Mouse (Mus musculus) stomach, embryonic 14.5 days (tissue): ENCODE measurements around the gene Akap5. TPM values are rescaled to one million over a fixed set of nuclear protein-coding genes. Genes with fewer than 3 reads are reported as not detected.

Source experiments
- ATAC-seq: fragments of 200-750 bp; cut with Nextera tagmentation; 2 replicates; pipeline ENCODE4 v1.8.0; 2017; ENCODE audit warnings: low read depth, moderate TSS enrichment; ENCODE audit not compliant: insufficient number of reproducible peaks, insufficient read depth, low FRiP score
- H3K27ac ChIP-seq: fragments of 300-500 bp; sonication (generic); 2 replicates; pipeline ENCODE4 v1.5.1; 2014; ENCODE audit warnings: mild to moderate bottlenecking, low read length, moderate library complexity, mixed read lengths
- H3K27me3 ChIP-seq: fragments of 300-500 bp; sonication (generic); 2 replicates; pipeline ENCODE4 v1.6.1; 2014; ENCODE audit warnings: low read length, control low read depth, mixed read lengths; ENCODE audit not compliant: control insufficient read depth, insufficient read depth
- H3K36me3 ChIP-seq: fragments of 300-500 bp; sonication (generic); 2 replicates; pipeline ENCODE4 v1.6.1; 2014; ENCODE audit warnings: mild to moderate bottlenecking, control low read depth, low read length, moderate library complexity, mixed read lengths; ENCODE audit not compliant: control insufficient read depth, insufficient read depth
- H3K4me1 ChIP-seq: fragments of 300-500 bp; sonication (generic); 2 replicates; pipeline ENCODE4 v1.6.1; 2014; ENCODE audit warnings: low read length, control low read depth, mixed read lengths; ENCODE audit not compliant: control insufficient read depth, insufficient read depth
- H3K4me2 ChIP-seq: fragments of 300-500 bp; sonication (generic); replicated peaks from 2 replicates; pipeline ENCODE4 v1.6.1; 2014; ENCODE audit warnings: low read depth, low read length, control low read depth
- H3K4me3 ChIP-seq: fragments of 300-500 bp; sonication (generic); 2 replicates; pipeline ENCODE4 v1.5.1; 2014; ENCODE audit warnings: low read depth, low read length, control low read depth
- H3K9ac ChIP-seq: fragments of 300-500 bp; sonication (generic); replicated peaks from 2 replicates; pipeline ENCODE4 v1.6.1; 2014; ENCODE audit warnings: low read depth, mild to moderate bottlenecking, control low read depth, low read length, moderate library complexity, mixed read lengths
- H3K9me3 ChIP-seq: fragments of 300-500 bp; sonication (generic); 2 replicates; pipeline ENCODE4 v1.6.1; 2016; ENCODE audit warnings: low read depth, low read length, control low read depth; ENCODE audit not compliant: control insufficient read depth
- WGBS: fragments of 180-500 bp; shearing (Covaris S2); extraction: QIAGEN DNeasy Blood & Tissue Kit; methylation state at CpG from one replicate; pipeline ENCODE4 v1.1.7; 2014; 5-methylcytosine and 5-hydroxymethylcytosine counted together
- polyA plus RNA-seq: library from polyadenylated mRNA; unstranded; fragments of >200 nt; fragmentation: Nextera tagmentation; extraction: Ambion mirVana; gene quantifications from 2 replicates; pipeline ENCODE4 v1.2.1, GENCODE M21; 2014

The Akap5 gene
- polyA plus RNA-seq = 7.2 and 7.5 TPM in 2 replicates

DNA sequence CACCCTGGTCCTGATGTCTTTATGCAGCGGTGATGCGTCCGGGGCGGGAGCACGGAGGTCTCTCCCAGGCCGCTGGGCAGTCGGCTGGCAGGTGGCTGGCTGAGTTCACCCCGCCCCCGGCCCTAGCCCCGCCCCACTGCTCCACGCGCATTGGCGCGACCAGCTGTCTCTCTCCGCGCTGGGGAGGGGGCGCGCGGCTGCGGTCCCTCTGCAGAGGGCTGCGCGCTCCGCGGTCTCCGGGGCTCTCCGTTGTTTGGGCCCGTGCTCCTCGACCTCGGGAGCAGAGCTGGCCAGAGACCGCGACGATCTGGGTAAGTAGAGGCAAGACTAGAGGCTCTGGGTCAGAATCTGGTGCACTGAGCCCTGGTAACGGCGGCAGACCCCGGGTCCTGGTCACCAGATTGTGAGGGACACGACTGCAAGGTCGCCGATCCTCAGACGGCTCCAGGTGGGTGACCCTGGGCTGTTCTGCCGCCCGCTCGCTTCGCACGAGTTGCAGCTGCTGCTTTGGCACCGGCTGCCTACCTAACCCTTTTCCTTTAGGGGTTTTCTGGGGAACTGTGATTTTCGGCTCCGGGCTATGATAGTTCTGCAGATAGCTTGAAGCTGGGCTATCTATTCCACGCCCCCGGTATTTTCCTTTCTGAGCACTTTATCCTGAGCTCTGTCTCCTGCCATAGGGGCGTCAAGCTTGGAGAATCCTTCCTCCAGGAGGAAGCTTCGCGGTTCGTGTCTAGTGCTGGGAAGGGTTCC lies at the start of gene Akap5:
Gene Akap5 (plus strand): TSS at position 213 of the 753 bp plus-strand sequence.
- Histone ChIP-seq H3K36me3 (peaks cover 7% of the 10 kb centered on the region), H3K27ac (no peak within 1 kb of the TSS), H3K4me1 (no peaks in the 10 kb centered on the region), H3K4me3 (peak within 1 kb of the TSS; percentile 55), H3K9me3 (no peaks in the 10 kb centered on the region), H3K4me2 (peak within 1 kb of the TSS; percentile 87), H3K27me3 (no peaks in the 10 kb centered on the region), H3K9ac (peak within 1 kb of the TSS; percentile 41)
- ATAC-seq = peak; percentile 92
- WGBS = 2% methylated on average over 53 of the region's 53 CpGs

- H3K9me3 ChIP-seq = no peaks in the 10 kb centered on the region
- no peaks in the 10 kb centered on the region for H3K27me3 ChIP-seq
- peaks cover 11% of the 10 kb centered on the region; the same call in 1 of the 2 replicates for H3K36me3 ChIP-seq
- no peak overlapping the region for H3K9ac ChIP-seq
- H3K4me2 ChIP-seq = no peak overlapping the region
- WGBS = 48% methylated on average over 6 of the region's 6 CpGs
- H3K27ac ChIP-seq = no peak overlapping the region
- H3K4me3 ChIP-seq = no peak overlapping the region
- ATAC-seq = no peak
- H3K4me1 ChIP-seq = no peaks in the 10 kb centered on the region
These were observed 46.5 kb upstream of the Akap5 start for GRCm38 (mm10) chr12:76278209-76278608.

DNA sequence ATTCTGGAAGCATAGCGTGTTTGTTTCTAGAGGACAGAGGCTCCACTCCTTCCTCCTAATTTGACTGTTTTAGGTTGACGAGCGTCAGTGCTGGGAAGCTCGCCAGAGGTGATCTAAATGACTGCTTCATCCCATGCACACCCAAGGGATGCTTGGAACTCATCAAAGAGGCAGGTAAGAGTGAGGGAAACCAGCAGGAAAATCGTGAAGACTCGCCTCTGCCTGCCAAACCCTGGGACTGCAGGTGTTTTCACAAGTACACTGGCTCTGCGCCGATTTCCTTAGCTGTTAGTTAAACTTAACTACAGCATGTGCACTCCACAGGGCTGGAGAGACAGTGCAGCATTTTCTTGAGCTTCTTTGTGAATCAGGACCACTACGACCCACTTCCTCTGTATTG lies 44.1 kb upstream of the Akap5 start:
- ATAC-seq = no peak
- Histone ChIP-seq H3K4me2 (no peak overlapping the region), H3K9ac (no peak overlapping the region), H3K27me3 (no peaks in the 10 kb centered on the region), H3K36me3 (peaks cover 30% of the 10 kb centered on the region), H3K9me3 (no peaks in the 10 kb centered on the region), H3K27ac (no peak overlapping the region), H3K4me1 (no peaks in the 10 kb centered on the region), H3K4me3 (no peak overlapping the region)
- 88% methylated on average over 9 of the region's 9 CpGs for WGBS

- Histone ChIP-seq H3K36me3 (peaks cover 33% of the 10 kb centered on the region), H3K4me2 (no peak overlapping the region), H3K4me1 (no peaks in the 10 kb centered on the region), H3K9ac (no peak overlapping the region), H3K27ac (no peak overlapping the region), H3K27me3 (no peaks in the 10 kb centered on the region), H3K9me3 (no peaks in the 10 kb centered on the region), H3K4me3 (no peak overlapping the region)
- no peak for ATAC-seq
- 83% methylated on average over 2 of the region's 2 CpGs for whole genome bisulfite sequencing
These were observed 43.5 kb upstream of the Akap5 start for GRCm38 (mm10) chr12:76281111-76281660.

DNA sequence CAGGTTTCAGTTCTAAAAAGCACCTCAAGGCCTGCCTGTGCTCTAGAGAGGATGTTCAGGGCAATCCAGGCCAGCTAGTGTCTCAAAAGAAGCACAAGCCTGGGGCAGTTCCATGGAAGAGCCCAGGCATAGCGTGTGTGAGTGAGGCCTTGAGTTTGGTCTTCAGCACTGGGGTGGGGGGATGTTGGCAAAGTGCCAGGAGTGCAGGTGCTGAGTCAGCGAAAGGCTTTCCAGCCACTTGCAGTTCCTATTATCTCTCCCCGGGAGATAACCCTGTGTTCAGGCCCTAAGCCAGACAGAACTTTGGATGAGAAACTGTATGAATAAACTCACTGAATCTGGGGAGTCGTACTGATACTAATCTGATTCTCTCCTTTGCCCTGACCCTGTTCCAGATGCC lies 42.6 kb upstream of the Akap5 start:
- H3K4me1 ChIP-seq = no peaks in the 10 kb centered on the region
- no peak overlapping the region for H3K4me3 ChIP-seq
- no peaks in the 10 kb centered on the region for H3K9me3 ChIP-seq
- no peak overlapping the region for H3K4me2 ChIP-seq
- H3K27me3 ChIP-seq = no peaks in the 10 kb centered on the region
- H3K27ac ChIP-seq = no peak overlapping the region
- ATAC-seq = no peak
- H3K36me3 ChIP-seq = peaks cover 33% of the 10 kb centered on the region
- no peak overlapping the region for H3K9ac ChIP-seq
- WGBS = 51% methylated on average over 4 of the region's 4 CpGs

- no peak overlapping the region for H3K9ac ChIP-seq
- no peak overlapping the region for H3K4me2 ChIP-seq
- peaks cover 33% of the 10 kb centered on the region for H3K36me3 ChIP-seq
- H3K4me1 ChIP-seq = no peaks in the 10 kb centered on the region
- ATAC-seq = no peak
- WGBS = 91% methylated on average over 17 of the region's 17 CpGs
- no peaks in the 10 kb centered on the region for H3K9me3 ChIP-seq
- no peak overlapping the region for H3K27ac ChIP-seq
- H3K27me3 ChIP-seq = no peaks in the 10 kb centered on the region
- no peak overlapping the region for H3K4me3 ChIP-seq
These were observed 42.0 kb upstream of the Akap5 start for GRCm38 (mm10) chr12:76282532-76283173.

DNA sequence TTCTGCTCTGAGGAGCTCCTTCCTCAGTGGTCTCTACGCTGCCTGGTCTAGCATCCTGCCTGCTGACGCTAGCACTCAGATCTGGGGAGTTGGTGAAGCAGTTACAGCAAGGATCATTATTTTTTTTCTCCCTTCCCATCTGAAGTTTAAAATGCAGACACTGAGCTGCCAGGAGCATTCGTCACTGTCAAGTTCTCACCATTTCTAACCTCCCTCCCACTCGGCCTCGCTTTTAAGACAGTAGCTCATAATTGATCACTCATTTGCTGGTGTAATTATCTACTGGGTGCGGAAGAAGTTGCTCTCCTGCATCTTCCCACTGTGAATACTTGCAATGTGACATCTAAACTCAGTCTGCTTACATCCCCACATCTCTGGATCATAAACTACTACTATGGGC lies 39.3 kb upstream of the Akap5 start:
- ATAC-seq = no peak
- Histone ChIP-seq H3K36me3 (peaks cover 31% of the 10 kb centered on the region), H3K9ac (no peak overlapping the region), H3K27ac (no peak overlapping the region), H3K4me3 (no peak overlapping the region), H3K4me2 (no peak overlapping the region), H3K27me3 (no peaks in the 10 kb centered on the region), H3K4me1 (no peaks in the 10 kb centered on the region), H3K9me3 (no peaks in the 10 kb centered on the region)
- WGBS = 54% methylated on average over 6 of the region's 6 CpGs

GRCm38 (mm10) chr12:76287986-76288385 lies 36.7 kb upstream of the Akap5 start:
- WGBS = 81% methylated on average over 8 of the region's 8 CpGs
- Histone ChIP-seq H3K27ac (no peak overlapping the region), H3K4me1 (no peaks in the 10 kb centered on the region), H3K4me3 (no peak overlapping the region), H3K4me2 (no peak overlapping the region), H3K36me3 (peaks cover 46% of the 10 kb centered on the region), H3K9ac (no peak overlapping the region), H3K9me3 (no peaks in the 10 kb centered on the region), H3K27me3 (no peaks in the 10 kb centered on the region)
- ATAC-seq = no peak
